8 mouse cellular contexts compared by ENCODE assay signal in the genomic region with DNA sequence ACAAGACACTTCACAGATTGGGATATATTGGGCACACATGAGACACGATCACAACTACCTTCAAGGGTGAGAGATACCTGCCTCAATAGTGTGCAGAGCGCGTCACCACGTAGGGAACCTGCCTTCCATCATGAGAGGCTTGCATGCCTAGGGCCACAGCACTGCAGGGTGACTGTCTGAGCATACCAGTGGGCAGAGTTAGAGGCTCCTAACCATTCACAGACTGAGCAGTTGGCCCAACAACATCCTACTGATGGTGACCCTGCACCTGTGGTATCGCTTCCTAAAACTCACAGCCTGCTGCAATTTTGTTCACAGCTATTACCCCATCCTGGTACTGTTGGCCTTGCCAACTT. TPM values are rescaled to one million over a fixed set of nuclear protein-coding genes. Genes with fewer than 3 reads are reported as not detected.
DNase-seq lines count a peak whose midpoint lies in the region; ATAC-seq and TF ChIP-seq lines count a peak whose summit lies in the region.

No protein-coding gene starts in this region.

- DNase-seq in forebrain, postnatal 0 days, result no peak
- no peak for DNase-seq in forebrain, embryonic 14.5 days (ENCODE audit: low spot score)
- DNase-seq in lung, adult 2 months, result no peak
- DNase-seq in limb, embryonic 14.5 days (ENCODE audit: low spot score), result no peak
- DNase-seq in layer of hippocampus, adult 9-10 months (ENCODE audit: low spot score), result no peak

- no peaks in the 10 kb centered on the region for H3K36me3 ChIP-seq in forebrain, postnatal 0 days (ENCODE audit: insufficient read depth)
- H3K36me3 ChIP-seq in forebrain, embryonic 14.5 days (ENCODE audit: control insufficient read depth, insufficient read depth, low read length), result no peaks in the 10 kb centered on the region
- no peaks in the 10 kb centered on the region for H3K36me3 ChIP-seq in lung, embryonic 16.5 days (ENCODE audit: control insufficient read depth, insufficient read depth, low read length)
- H3K36me3 ChIP-seq in limb, embryonic 14.5 days (ENCODE audit: control insufficient read depth, insufficient read depth, low read length), result no peaks in the 10 kb centered on the region
- no peaks in the 10 kb centered on the region for H3K36me3 ChIP-seq in stomach, embryonic 16.5 days (ENCODE audit: control insufficient read depth, insufficient read depth, low read length)

- no peaks in the 10 kb centered on the region for H3K9me3 ChIP-seq in forebrain, postnatal 0 days (ENCODE audit: low read length)
- no peaks in the 10 kb centered on the region for H3K9me3 ChIP-seq in forebrain, embryonic 14.5 days (replicated peaks; ENCODE audit: control insufficient read depth, low read length)
- H3K9me3 ChIP-seq in lung, embryonic 16.5 days (ENCODE audit: control insufficient read depth, low read length), result no peaks in the 10 kb centered on the region
- no peaks in the 10 kb centered on the region for H3K9me3 ChIP-seq in limb, embryonic 14.5 days (ENCODE audit: control insufficient read depth, low read length)
- H3K9me3 ChIP-seq in stomach, embryonic 16.5 days (replicated peaks; ENCODE audit: control insufficient read depth, low read length), result no peaks in the 10 kb centered on the region

- ATAC-seq in forebrain, postnatal 0 days, result no peak
- no peak for ATAC-seq in forebrain, embryonic 14.5 days
- no peak for ATAC-seq in lung, embryonic 16.5 days (ENCODE audit: low read depth)
- ATAC-seq in limb, embryonic 14.5 days (ENCODE audit: low FRiP score, low read depth), result no peak
- ATAC-seq in stomach, embryonic 16.5 days (ENCODE audit: insufficient read depth, low FRiP score), result no peak
- ATAC-seq in CD4-positive, CD25-positive, alpha-beta regulatory T cell, adult 4 months, result no peak

- no peak overlapping the region for H3K4me2 ChIP-seq in forebrain, postnatal 0 days (ENCODE audit: low read depth)
- H3K4me2 ChIP-seq in forebrain, embryonic 14.5 days (ENCODE audit: low read length), result no peak overlapping the region; the same call in 1 of the 2 replicates
- H3K4me2 ChIP-seq in lung, embryonic 16.5 days (ENCODE audit: low read depth, low read length), result peak overlapping the region; percentile 22; the same call in 1 of the 2 replicates
- H3K4me2 ChIP-seq in limb, embryonic 14.5 days (replicated peaks; ENCODE audit: low read depth, low read length, severe bottlenecking), result no peak overlapping the region; the same call in 1 of the 2 replicates
- peak overlapping the region; percentile 77 for H3K4me2 ChIP-seq in stomach, embryonic 16.5 days (ENCODE audit: low read depth, low read length)

- no peaks in the 10 kb centered on the region for H3K27me3 ChIP-seq in forebrain, postnatal 0 days (ENCODE audit: insufficient read depth, low read length)
- H3K27me3 ChIP-seq in forebrain, embryonic 14.5 days (replicated peaks; ENCODE audit: control insufficient read depth, insufficient read depth, low read length), result no peaks in the 10 kb centered on the region
- no peaks in the 10 kb centered on the region for H3K27me3 ChIP-seq in lung, embryonic 16.5 days (ENCODE audit: control insufficient read depth, insufficient read depth, low read depth, low read length)
- H3K27me3 ChIP-seq in limb, embryonic 14.5 days (ENCODE audit: control insufficient read depth, insufficient read depth, low read length), result no peaks in the 10 kb centered on the region
- H3K27me3 ChIP-seq in stomach, embryonic 16.5 days (ENCODE audit: control insufficient read depth, insufficient read depth, low read length), result no peaks in the 10 kb centered on the region

- TF ChIP-seq CTCF in forebrain, postnatal 0 days (IDR thresholded peaks at IDR 0.05; ENCODE audit: low read depth), result no peak
- no peak for TF ChIP-seq CTCF in lung, adult 2 months (IDR thresholded peaks at IDR 0.05; ENCODE audit: insufficient read depth, low read length)

- no peak overlapping the region for H3K9ac ChIP-seq in forebrain, postnatal 0 days
- H3K9ac ChIP-seq in forebrain, embryonic 14.5 days (ENCODE audit: low read length), result no peak overlapping the region
- no peak overlapping the region for H3K9ac ChIP-seq in lung, embryonic 16.5 days (ENCODE audit: low read length)
- 0 out of 2 replicates have a peak overlapping the region, but pooled peaks have one; percentile 38 for H3K9ac ChIP-seq in limb, embryonic 14.5 days (ENCODE audit: low read depth, low read length, severe bottlenecking)
- peak overlapping the region; percentile 65; the same call in 1 of the 2 replicates for H3K9ac ChIP-seq in stomach, embryonic 16.5 days (ENCODE audit: low read length)

- no peak for TF ChIP-seq POLR2A in lung, adult 2 months (IDR thresholded peaks at IDR 0.05; ENCODE audit: borderline replicate concordance, extremely low read depth, low read depth, low read length)
- no peak for TF ChIP-seq POLR2A in limb, embryonic 14.5 days (IDR thresholded peaks at IDR 0.05; ENCODE audit: borderline replicate concordance, extremely low read depth, insufficient read depth, insufficient read length)

- no peak overlapping the region for H3K27ac ChIP-seq in forebrain, postnatal 0 days (ENCODE audit: low read depth, low read length)
- no peak overlapping the region for H3K27ac ChIP-seq in forebrain, embryonic 14.5 days (ENCODE audit: low read depth, low read length)
- no peak overlapping the region for H3K27ac ChIP-seq in lung, embryonic 16.5 days (ENCODE audit: low read length)
- H3K27ac ChIP-seq in limb, embryonic 14.5 days (replicated peaks; ENCODE audit: low read depth, low read length), result no peak overlapping the region
- H3K27ac ChIP-seq in stomach, embryonic 16.5 days (ENCODE audit: low read length), result no peak overlapping the region; the same call in 1 of the 2 replicates

- H3K4me1 ChIP-seq in forebrain, postnatal 0 days (ENCODE audit: insufficient read depth), result peaks cover 42% of the 10 kb centered on the region
- H3K4me1 ChIP-seq in forebrain, embryonic 14.5 days (ENCODE audit: control insufficient read depth, insufficient read depth, low read length), result peaks cover 40% of the 10 kb centered on the region
- H3K4me1 ChIP-seq in lung, embryonic 16.5 days (replicated peaks; ENCODE audit: control insufficient read depth, insufficient read depth, low read length), result peaks cover 55% of the 10 kb centered on the region
- peaks cover 44% of the 10 kb centered on the region for H3K4me1 ChIP-seq in lung, adult 2 months (ENCODE audit: control insufficient read depth, insufficient read depth, low read length)
- peaks cover 55% of the 10 kb centered on the region for H3K4me1 ChIP-seq in limb, embryonic 14.5 days (ENCODE audit: control insufficient read depth, insufficient read depth, low read length)
- peaks cover 69% of the 10 kb centered on the region for H3K4me1 ChIP-seq in stomach, embryonic 16.5 days (ENCODE audit: control insufficient read depth, insufficient read depth, low read length)

- 84% methylated on average over 5 of the region's 5 CpGs for WGBS in forebrain, postnatal 0 days
- 90% methylated on average over 5 of the region's 5 CpGs for WGBS in forebrain, embryonic 14.5 days
- 90% methylated on average over 5 of the region's 5 CpGs for WGBS in lung, embryonic 16.5 days
- WGBS in lung, adult 2 months, result 81% methylated on average over 5 of the region's 5 CpGs
- WGBS in limb, embryonic 14.5 days, result 91% methylated on average over 5 of the region's 5 CpGs
- WGBS in stomach, embryonic 16.5 days, result 85% methylated on average over 5 of the region's 5 CpGs

- H3K4me3 ChIP-seq in forebrain, postnatal 0 days (ENCODE audit: low read depth, low read length), result peak overlapping the region; percentile 5; the same call in 1 of the 2 replicates
- H3K4me3 ChIP-seq in forebrain, embryonic 14.5 days (ENCODE audit: low read depth, low read length), result no peak overlapping the region
- no peak overlapping the region for H3K4me3 ChIP-seq in lung, embryonic 16.5 days (ENCODE audit: low read length)
- no peak overlapping the region for H3K4me3 ChIP-seq in lung, adult 2 months (replicated peaks; ENCODE audit: extremely low read depth, low read depth, low read length)
- no peak overlapping the region for H3K4me3 ChIP-seq in limb, embryonic 14.5 days (replicated peaks; ENCODE audit: low read length)
- H3K4me3 ChIP-seq in stomach, embryonic 16.5 days (replicated peaks; ENCODE audit: low read length), result no peak overlapping the region

RNA-seq across cellular contexts. Expression of a gene that starts 2.4 kb away (rescaled TPM):
- 129 and 136 TPM in 2 replicates for total RNA-seq in forebrain, postnatal 0 days (2014; rRNA removed)
- 23.6 and 24.6 TPM in 2 replicates for polyA plus RNA-seq in forebrain, postnatal 0 days (2015; fragmentation: Nextera tagmentation; extraction: Ambion mirVana)
- 17.1 and 21.0 TPM in 2 replicates for polyA plus RNA-seq in forebrain, embryonic 14.5 days (2014; fragmentation: Nextera tagmentation; extraction: Ambion mirVana)
- 13.7 and 15.0 TPM in 2 replicates for polyA plus RNA-seq in lung, embryonic 16.5 days (2015; fragmentation: Nextera tagmentation; extraction: Ambion mirVana)
- 110 and 120 TPM in 2 replicates for polyA plus RNA-seq in lung, adult 2 months (2012; rRNA removed)
- 83.6 and 92.1 TPM in 2 replicates for polyA plus RNA-seq in limb, embryonic 14.5 days (2012; rRNA removed)
- polyA plus RNA-seq in limb, embryonic 14.5 days (2014; fragmentation: Nextera tagmentation; extraction: Ambion mirVana), result 22.3 and 22.9 TPM in 2 replicates
- 18.0 and 20.0 TPM in 2 replicates for polyA plus RNA-seq in stomach, embryonic 16.5 days (2015; fragmentation: Nextera tagmentation; extraction: Ambion mirVana)
- polyA plus RNA-seq in CD4-positive, CD25-positive, alpha-beta regulatory T cell, adult 4 months (2017; shearing (Covaris generic)), result 100 to 1,000 TPM in 1 of 2 experiments, 10 to 100 TPM in 1; 93.7 to 101 TPM

RNA-seq across cellular contexts. Expression of a gene that starts 20.7 kb away (rescaled TPM):
- 76.6 and 87.3 TPM in 2 replicates for total RNA-seq in forebrain, postnatal 0 days (2014; rRNA removed)
- 48.7 and 55.2 TPM in 2 replicates for polyA plus RNA-seq in forebrain, postnatal 0 days (2015; fragmentation: Nextera tagmentation; extraction: Ambion mirVana)
- 16.3 and 23.9 TPM in 2 replicates for polyA plus RNA-seq in forebrain, embryonic 14.5 days (2014; fragmentation: Nextera tagmentation; extraction: Ambion mirVana)
- 3.5 and 5.2 TPM in 2 replicates for polyA plus RNA-seq in lung, embryonic 16.5 days (2015; fragmentation: Nextera tagmentation; extraction: Ambion mirVana)
- 7.3 and 8.4 TPM in 2 replicates for polyA plus RNA-seq in lung, adult 2 months (2012; rRNA removed)
- polyA plus RNA-seq in limb, embryonic 14.5 days (2012; rRNA removed), result 25.2 and 33.2 TPM in 2 replicates
- polyA plus RNA-seq in limb, embryonic 14.5 days (2014; fragmentation: Nextera tagmentation; extraction: Ambion mirVana), result 10.2 and 11.5 TPM in 2 replicates
- polyA plus RNA-seq in stomach, embryonic 16.5 days (2015; fragmentation: Nextera tagmentation; extraction: Ambion mirVana), result 10.9 and 11.9 TPM in 2 replicates
- polyA plus RNA-seq in CD4-positive, CD25-positive, alpha-beta regulatory T cell, adult 4 months (2017; shearing (Covaris generic)), result 1 to 10 TPM; 2.4 to 2.5 TPM

RNA-seq across cellular contexts. Expression of a gene that starts 34.6 kb away (rescaled TPM):
- 35.9 and 41.5 TPM in 2 replicates for total RNA-seq in forebrain, postnatal 0 days (2014; rRNA removed)
- polyA plus RNA-seq in forebrain, postnatal 0 days (2015; fragmentation: Nextera tagmentation; extraction: Ambion mirVana), result 6.4 and 9.1 TPM in 2 replicates
- 4.0 and 4.3 TPM in 2 replicates for polyA plus RNA-seq in forebrain, embryonic 14.5 days (2014; fragmentation: Nextera tagmentation; extraction: Ambion mirVana)
- polyA plus RNA-seq in lung, embryonic 16.5 days (2015; fragmentation: Nextera tagmentation; extraction: Ambion mirVana), result 20.0 and 21.5 TPM in 2 replicates
- polyA plus RNA-seq in lung, adult 2 months (2012; rRNA removed), result 82.3 and 98.0 TPM in 2 replicates
- polyA plus RNA-seq in limb, embryonic 14.5 days (2012; rRNA removed), result 57.5 and 65.5 TPM in 2 replicates
- polyA plus RNA-seq in limb, embryonic 14.5 days (2014; fragmentation: Nextera tagmentation; extraction: Ambion mirVana), result 21.2 and 22.3 TPM in 2 replicates
- 44.5 and 53.2 TPM in 2 replicates for polyA plus RNA-seq in stomach, embryonic 16.5 days (2015; fragmentation: Nextera tagmentation; extraction: Ambion mirVana)
- 10 to 100 TPM in 1 of 2 experiments, 1 to 10 TPM in 1; 8.1 to 15.9 TPM for polyA plus RNA-seq in CD4-positive, CD25-positive, alpha-beta regulatory T cell, adult 4 months (2017; shearing (Covaris generic))

Comparison
In these comparisons a context has a peak if more than half of its experiments do, and no peak if none do; other contexts are left out.
1. H3K4me2 ChIP-seq: peak in lung, embryonic 16.5 days (single experiment) and stomach, embryonic 16.5 days (single experiment); none in forebrain, postnatal 0 days (single experiment), forebrain, embryonic 14.5 days (single experiment) and limb, embryonic 14.5 days (single experiment).
2. H3K9ac ChIP-seq: peak in limb, embryonic 14.5 days (single experiment) and stomach, embryonic 16.5 days (single experiment); none in forebrain, postnatal 0 days (single experiment), forebrain, embryonic 14.5 days (single experiment) and lung, embryonic 16.5 days (single experiment).